Mouse (Mus musculus) CH12.LX (cell line): ENCODE measurements at regions not wholly inside any gene's neighbourhood (a gene's known extent, or its start where the extent isn't known, plus 50 kb on each side); places are given as distances from the start of the nearest gene placed in this dataset.

Source experiments
- CTCF ChIP-seq, 2 experiments: IDR thresholded peaks in 1 of 2; conservative IDR thresholded peaks in 1 of 2; 2 replicates each; pipeline ENCODE4 v1.5.1; 2011 to 2012; ENCODE audit warnings: low read depth in 2 of 2, low read length in 2 of 2, improper control_type of control experiment in 1 of 2, inconsistent platforms in 1 of 2, mild to moderate bottlenecking in 1 of 2, moderate library complexity in 1 of 2
- HCFC1 ChIP-seq: IDR thresholded peaks from 2 replicates; pipeline ENCODE4 v1.6.1; 2012; ENCODE audit warnings: low read depth, mild to moderate bottlenecking, inconsistent platforms, low read length, improper control_type of control experiment
- MYC ChIP-seq: IDR thresholded peaks from 2 replicates; pipeline ENCODE4 v1.6.1; 2011; ENCODE audit warnings: low read depth, mild to moderate bottlenecking, improper control_type of control experiment, low read length
- TBP ChIP-seq: conservative IDR thresholded peaks from 2 replicates; pipeline ENCODE4 v1.6.1; 2011; ENCODE audit warnings: low read depth, low read length, improper control_type of control experiment

- TF ChIP-seq CTCF (conservative IDR thresholded peaks at IDR 0.05 in 1 of 2, IDR thresholded peaks at IDR 0.05 in 1 of 2; ENCODE audit: low read depth in 2 of 2, low read length in 2 of 2) (peak in 1 of 2 experiments; percentile 59; a peak in 2 of 4 replicates), HCFC1 (no peak), MYC (no peak), TBP (no peak)
Observed at GRCm38 (mm10) chr9:97297538-97297937, 72.2 kb downstream of the Trim42 start.
